Mouse (Mus musculus) brain, embryonic 14.5 days (tissue): ENCODE results near the gene Zfp414.

Experiments
- CTCF ChIP-seq: fragments of 200-500 bp; IDR thresholded peaks from 2 replicates; pipeline ENCODE4 v1.5.1; 2012; ENCODE audit warnings: inconsistent platforms, mild to moderate bottlenecking, moderate library complexity, borderline replicate concordance; ENCODE audit not compliant: insufficient read depth, insufficient read length; ENCODE audit errors: extremely low read depth
- POLR2A ChIP-seq: fragments of 200-500 bp; IDR thresholded peaks from 2 replicates; pipeline ENCODE4 v1.6.1; 2012; ENCODE audit warnings: mild to moderate bottlenecking, inconsistent platforms, borderline replicate concordance; ENCODE audit not compliant: poor library complexity, insufficient read depth, insufficient read length, severe bottlenecking; ENCODE audit errors: extremely low read depth

GRCm38 (mm10) chr17:33584061-33584460, 44.8 kb upstream of the Zfp414 start:
- TF ChIP-seq CTCF (no peak), POLR2A (no peak)
